In the genomic region with DNA sequence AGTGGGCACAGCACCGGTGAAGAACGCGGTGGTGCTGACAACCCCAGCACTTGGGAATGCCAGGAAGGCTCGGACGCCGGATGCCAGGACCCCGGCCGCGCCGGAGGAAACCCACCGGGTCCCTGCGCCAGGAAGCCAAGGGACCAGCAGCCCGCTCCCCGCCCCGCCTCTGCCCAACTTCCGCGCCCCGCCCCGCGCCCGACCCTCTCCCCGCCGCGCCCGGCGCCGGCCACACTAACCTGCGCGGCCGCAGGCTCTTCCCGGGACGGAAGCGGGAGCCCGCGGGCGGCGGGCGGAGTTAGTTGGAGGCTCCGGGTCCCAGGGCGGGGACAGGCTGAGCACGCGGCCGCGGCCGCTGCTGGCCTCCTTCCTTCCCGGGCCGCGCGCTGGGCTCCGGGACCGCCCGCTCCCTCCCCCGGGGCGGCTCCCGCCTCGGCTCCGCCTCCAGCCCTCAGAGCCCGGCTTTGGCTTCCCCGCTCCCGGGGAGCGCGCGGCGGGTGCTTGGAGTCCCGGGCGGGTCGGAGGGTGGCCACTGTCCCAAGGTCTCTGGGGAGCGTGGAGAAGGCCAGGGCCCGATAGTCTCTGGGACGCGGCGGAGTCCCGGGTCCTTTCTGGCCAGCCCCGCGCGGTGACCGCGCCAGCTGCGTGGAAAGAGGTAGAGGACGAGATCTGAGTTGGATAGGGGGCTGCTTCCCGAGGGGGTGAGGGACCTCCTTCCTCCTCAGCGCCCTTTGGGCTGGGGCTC, we compare ENCODE assay signal across 8 mouse cellular contexts. TPM values are rescaled to one million over a fixed set of nuclear protein-coding genes. Genes with fewer than 3 reads are reported as not detected.
DNase-seq lines count a peak whose midpoint lies in the region; ATAC-seq and TF ChIP-seq lines count a peak whose summit lies in the region.

A gene (minus strand): TSS at position 401 of the 745 bp plus-strand sequence.

- ATAC-seq in forebrain, embryonic 15.5 days (replicated peaks), result peak; percentile 95
- ATAC-seq in liver, embryonic 16.5 days (ENCODE audit: low read depth), result peak; percentile 95
- ATAC-seq in neural tube, embryonic 13.5 days (ENCODE audit: low read depth), result peak; percentile 93

- no peak for TF ChIP-seq POLR2A in ES-Bruce4 (IDR thresholded peaks at IDR 0.05; ENCODE audit: insufficient read depth, low read length)
- TF ChIP-seq POLR2A in testis, adult 2 months (IDR thresholded peaks at IDR 0.05; ENCODE audit: control insufficient read depth, low read depth, low read length), result no peak; the same call in 1 of the 2 replicates

- H3K9ac ChIP-seq in ES-Bruce4 (ENCODE audit: low read depth, poor library complexity, severe bottlenecking), result peak within 1 kb of the TSS; percentile 63
- H3K9ac ChIP-seq in forebrain, embryonic 15.5 days (replicated peaks), result peak within 1 kb of the TSS; percentile 87
- H3K9ac ChIP-seq in liver, embryonic 16.5 days (ENCODE audit: low read depth, low read length), result peak within 1 kb of the TSS; percentile 61
- peak within 1 kb of the TSS; percentile 88 for H3K9ac ChIP-seq in neural tube, embryonic 13.5 days

- H3K27ac ChIP-seq in ES-Bruce4 (ENCODE audit: insufficient read depth, low read length), result no peak within 1 kb of the TSS
- peak within 1 kb of the TSS; percentile 88 for H3K27ac ChIP-seq in forebrain, embryonic 15.5 days (replicated peaks)
- no peak within 1 kb of the TSS for H3K27ac ChIP-seq in liver, embryonic 16.5 days (ENCODE audit: low read length)
- peak within 1 kb of the TSS; percentile 85 for H3K27ac ChIP-seq in neural tube, embryonic 13.5 days (replicated peaks)
- peak within 1 kb of the TSS; percentile 39; the same call in 1 of the 2 replicates for H3K27ac ChIP-seq in testis, adult 2 months (ENCODE audit: control insufficient read depth, insufficient read depth, low read depth, low read length)

- peak; percentile 61 for DNase-seq in cerebellum, adult 11-12 months
- DNase-seq in heart, postnatal 10 days, result peak; percentile 88 to 92
- peak; percentile 85 to 92 for DNase-seq in kidney, postnatal 4 days

- WGBS in forebrain, embryonic 15.5 days, result under 1% methylated on average over 55 of the region's 82 CpGs
- WGBS in liver, embryonic 16.5 days (ENCODE audit: insufficient replicate concordance), result under 1% methylated on average over 49 of the region's 82 CpGs
- under 1% methylated on average over 77 of the region's 82 CpGs for WGBS in neural tube, embryonic 13.5 days

- H3K4me1 ChIP-seq in ES-Bruce4 (ENCODE audit: control insufficient read depth, insufficient read depth, low read length), result no peaks in the 10 kb centered on the region
- H3K4me1 ChIP-seq in forebrain, embryonic 15.5 days, result peaks cover 26% of the 10 kb centered on the region
- no peaks in the 10 kb centered on the region; the same call in 1 of the 2 replicates for H3K4me1 ChIP-seq in liver, embryonic 16.5 days (ENCODE audit: control insufficient read depth, low read depth, low read length)
- H3K4me1 ChIP-seq in neural tube, embryonic 13.5 days (replicated peaks), result peaks cover 10% of the 10 kb centered on the region; the same call in 1 of the 2 replicates
- H3K4me1 ChIP-seq in testis, adult 2 months (ENCODE audit: control insufficient read depth, insufficient read depth, low read length), result peaks cover 14% of the 10 kb centered on the region

- no peak for TF ChIP-seq EP300 in ES-Bruce4 (IDR thresholded peaks at IDR 0.05; ENCODE audit: insufficient read depth, low read depth, low read length)

- H3K27me3 ChIP-seq in ES-Bruce4 (ENCODE audit: control insufficient read depth, insufficient read depth, low read length, poor library complexity, severe bottlenecking), result 0 out of 2 replicates have a peak, but pooled peaks cover 1% of the 10 kb centered on the region
- H3K27me3 ChIP-seq in forebrain, embryonic 15.5 days, result no peaks in the 10 kb centered on the region
- peaks cover 9% of the 10 kb centered on the region; the same call in 1 of the 2 replicates for H3K27me3 ChIP-seq in liver, embryonic 16.5 days (ENCODE audit: control insufficient read depth, insufficient read depth, low read depth, low read length)
- H3K27me3 ChIP-seq in neural tube, embryonic 13.5 days, result no peaks in the 10 kb centered on the region
- H3K27me3 ChIP-seq in testis, adult 2 months (ENCODE audit: control insufficient read depth, insufficient read depth, low read length), result no peaks in the 10 kb centered on the region

- peak within 1 kb of the TSS; percentile 69 for H3K4me2 ChIP-seq in forebrain, embryonic 15.5 days (replicated peaks)
- peak within 1 kb of the TSS; percentile 82 for H3K4me2 ChIP-seq in liver, embryonic 16.5 days (ENCODE audit: low read depth, low read length)
- peak within 1 kb of the TSS; percentile 82 for H3K4me2 ChIP-seq in neural tube, embryonic 13.5 days

- H3K36me3 ChIP-seq in ES-Bruce4 (ENCODE audit: control insufficient read depth, insufficient read depth, low read length, poor library complexity, severe bottlenecking), result no peaks in the 10 kb centered on the region
- H3K36me3 ChIP-seq in forebrain, embryonic 15.5 days, result no peaks in the 10 kb centered on the region
- no peaks in the 10 kb centered on the region for H3K36me3 ChIP-seq in liver, embryonic 16.5 days (ENCODE audit: control insufficient read depth, insufficient read depth)
- H3K36me3 ChIP-seq in neural tube, embryonic 13.5 days, result no peaks in the 10 kb centered on the region
- H3K36me3 ChIP-seq in testis, adult 2 months (ENCODE audit: control insufficient read depth, insufficient read depth, low read length), result no peaks in the 10 kb centered on the region

- intact Hi-C loops in heart, postnatal 10 days (cut with DNase I), result loop anchor here (2.0 to 5.0 kb wide), 2 partner anchors 37 to 119 kb away; no protein-coding TSS in a partner anchor

- peak within 1 kb of the TSS; percentile 85 for H3K4me3 ChIP-seq in ES-Bruce4 (ENCODE audit: low read depth, low read length)
- peak within 1 kb of the TSS; percentile 93 for H3K4me3 ChIP-seq in forebrain, embryonic 15.5 days
- peak within 1 kb of the TSS; percentile 65 for H3K4me3 ChIP-seq in liver, embryonic 16.5 days (ENCODE audit: low read depth, low read length)
- peak within 1 kb of the TSS; percentile 76 for H3K4me3 ChIP-seq in neural tube, embryonic 13.5 days
- H3K4me3 ChIP-seq in testis, adult 2 months (ENCODE audit: control insufficient read depth, low read depth, low read length), result peak within 1 kb of the TSS; percentile 85

- H3K9me3 ChIP-seq in ES-Bruce4 (replicated peaks; ENCODE audit: control insufficient read depth, insufficient read depth, low read length, poor library complexity, severe bottlenecking), result no peaks in the 10 kb centered on the region
- H3K9me3 ChIP-seq in forebrain, embryonic 15.5 days, result no peaks in the 10 kb centered on the region
- no peaks in the 10 kb centered on the region for H3K9me3 ChIP-seq in liver, embryonic 16.5 days (replicated peaks; ENCODE audit: control insufficient read depth, low read length)
- no peaks in the 10 kb centered on the region for H3K9me3 ChIP-seq in neural tube, embryonic 13.5 days

- no peak for TF ChIP-seq CTCF in ES-Bruce4 (IDR thresholded peaks at IDR 0.05; ENCODE audit: low read depth, low read length)
- no peak for TF ChIP-seq CTCF in testis, adult 2 months (IDR thresholded peaks at IDR 0.05; ENCODE audit: control insufficient read depth, insufficient read depth, insufficient replicate concordance, low read depth, low read length)

RNA-seq across cellular contexts. Expression of the gene that starts here (rescaled TPM):
- 16.0 and 17.8 TPM in 2 replicates for polyA plus RNA-seq in ES-Bruce4 (2011; ENCODE audit: insufficient read depth, insufficient read length, low read depth, missing spikeins)
- polyA plus RNA-seq in forebrain, embryonic 15.5 days (2015; fragmentation: Nextera tagmentation; extraction: Ambion mirVana), result 56.1 and 57.9 TPM in 2 replicates
- total RNA-seq in heart, postnatal 10 days (2021), result 100 to 1,000 TPM; 636 to 706 TPM
- polyA plus RNA-seq in liver, embryonic 16.5 days (2015; fragmentation: Nextera tagmentation; extraction: Ambion mirVana), result 8.3 and 8.9 TPM in 2 replicates
- polyA plus RNA-seq in neural tube, embryonic 13.5 days (2015; fragmentation: Nextera tagmentation; extraction: Ambion mirVana), result 33.6 and 36.9 TPM in 2 replicates
- polyA plus RNA-seq in testis, adult 2 months (2012; rRNA removed), result 6.0 and 6.1 TPM in 2 replicates

Comparison
In these comparisons a context has a peak if more than half of its experiments do, and no peak if none do; other contexts are left out.
1. H3K27ac ChIP-seq: peak in forebrain, embryonic 15.5 days (single experiment), neural tube, embryonic 13.5 days (single experiment) and testis, adult 2 months (single experiment); none in ES-Bruce4 (single experiment) and liver, embryonic 16.5 days (single experiment).
2. Peak in every context shown above with its lines, with median percentiles within 50 percentile points of each other: H3K4me3 ChIP-seq, H3K9ac ChIP-seq, DNase-seq, ATAC-seq and H3K4me2 ChIP-seq.